Mouse (Mus musculus): ENCODE data around the gene Ctcfl. TPM values are rescaled to one million over a fixed set of nuclear protein-coding genes. Genes with fewer than 3 reads are reported as not detected.
A peak's percentile ranks its signal among the peaks of the same experiment; 100 is the strongest.

Gene Ctcfl
- 0.09 and 0.10 TPM in 2 replicates for polyA plus RNA-seq (2015; fragmentation: Nextera tagmentation; extraction: Ambion mirVana)

GRCm38 (mm10) chr2:173119023-173119944, at the start of gene Ctcfl:
Gene Ctcfl (minus strand): TSS chr2:173119525.
- H3K36me3 ChIP-seq = no peaks in the 10 kb centered on the region
- ATAC-seq (ENCODE audit: low FRiP score) = no peak
- H3K27ac ChIP-seq (replicated peaks) = no peak within 1 kb of the TSS
- no peak within 1 kb of the TSS for H3K4me2 ChIP-seq
- no peaks in the 10 kb centered on the region for H3K4me1 ChIP-seq
- H3K9ac ChIP-seq (replicated peaks) = no peak within 1 kb of the TSS
- no peak within 1 kb of the TSS for H3K4me3 ChIP-seq (replicated peaks)
- no peaks in the 10 kb centered on the region for H3K27me3 ChIP-seq (replicated peaks)
- no peaks in the 10 kb centered on the region for H3K9me3 ChIP-seq (replicated peaks)
- 93% methylated on average over 35 of the region's 35 CpGs for WGBS

- H3K36me3 ChIP-seq = no peaks in the 10 kb centered on the region
- no peaks in the 10 kb centered on the region for H3K9me3 ChIP-seq (replicated peaks)
- WGBS = 13% methylated on average over 5 of the region's 5 CpGs
- H3K4me3 ChIP-seq (replicated peaks) = no peak overlapping the region
- peaks cover 11% of the 10 kb centered on the region; the same call in 1 of the 2 replicates for H3K27me3 ChIP-seq (replicated peaks)
- H3K9ac ChIP-seq (replicated peaks) = no peak overlapping the region
- peaks cover 48% of the 10 kb centered on the region for H3K4me1 ChIP-seq
- no peak for ATAC-seq (ENCODE audit: low FRiP score)
- no peak overlapping the region for H3K4me2 ChIP-seq
- no peak overlapping the region for H3K27ac ChIP-seq (replicated peaks)
Measured at GRCm38 (mm10) chr2:173168411-173168851, 49.1 kb upstream of the Ctcfl start.

DNA sequence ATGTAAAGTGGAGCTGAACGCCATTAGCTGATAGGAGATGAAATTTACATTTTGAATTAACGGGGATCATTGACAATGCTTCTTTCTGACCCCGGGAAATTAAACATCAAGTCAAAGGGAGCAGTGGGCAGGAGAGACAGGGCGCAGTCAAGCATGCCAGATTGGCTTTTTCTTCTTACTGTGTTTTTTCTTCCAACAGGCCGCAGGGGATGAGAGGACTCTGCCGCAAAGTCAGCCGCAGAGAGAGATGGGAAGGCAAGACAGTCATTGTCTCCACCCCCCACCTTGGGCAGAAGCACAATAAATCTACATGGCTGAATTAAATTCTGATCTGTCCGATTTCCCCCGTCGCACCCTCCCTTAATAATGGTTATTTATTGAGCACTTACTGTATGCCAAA, 46.0 kb upstream of the Ctcfl start:
- Histone ChIP-seq H3K4me2 (no peak overlapping the region), H3K27ac (replicated peaks) (no peak overlapping the region), H3K4me1 (peaks cover 21% of the 10 kb centered on the region), H3K36me3 (no peaks in the 10 kb centered on the region), H3K9ac (replicated peaks) (no peak overlapping the region), H3K9me3 (replicated peaks) (no peaks in the 10 kb centered on the region), H3K27me3 (replicated peaks) (peaks cover 12% of the 10 kb centered on the region), H3K4me3 (replicated peaks) (no peak overlapping the region)
- WGBS = 45% methylated on average over 10 of the region's 10 CpGs
- ATAC-seq (ENCODE audit: low FRiP score) = no peak

- 80% methylated on average over 10 of the region's 10 CpGs for WGBS
- no peak for ATAC-seq (ENCODE audit: low FRiP score)
- H3K27me3 ChIP-seq (replicated peaks) = peaks cover 12% of the 10 kb centered on the region
Measured at GRCm38 (mm10) chr2:173164946-173165345, 45.6 kb upstream of the Ctcfl start.

GRCm38 (mm10) chr2:173164358-173164757, 45.0 kb upstream of the Ctcfl start:
- H3K27me3 ChIP-seq (replicated peaks) = peaks cover 12% of the 10 kb centered on the region
- no peaks in the 10 kb centered on the region for H3K36me3 ChIP-seq
- H3K4me1 ChIP-seq = peaks cover 25% of the 10 kb centered on the region
- WGBS = 46% methylated on average over 2 of the region's 2 CpGs
- no peak overlapping the region for H3K4me2 ChIP-seq
- ATAC-seq (ENCODE audit: low FRiP score) = no peak
- no peak overlapping the region for H3K27ac ChIP-seq (replicated peaks)
- no peak overlapping the region for H3K4me3 ChIP-seq (replicated peaks)
- no peak overlapping the region for H3K9ac ChIP-seq (replicated peaks)
- H3K9me3 ChIP-seq (replicated peaks) = no peaks in the 10 kb centered on the region

More at GRCm38 (mm10) chr2:173164946-173165345, 45.6 kb upstream of the Ctcfl start:
- Histone ChIP-seq H3K4me3 (replicated peaks) (no peak overlapping the region), H3K4me1 (peaks cover 21% of the 10 kb centered on the region), H3K9me3 (replicated peaks) (no peaks in the 10 kb centered on the region), H3K27ac (replicated peaks) (no peak overlapping the region), H3K4me2 (no peak overlapping the region), H3K9ac (replicated peaks) (no peak overlapping the region), H3K36me3 (no peaks in the 10 kb centered on the region)

GRCm38 (mm10) chr2:173163380-173163779, 44.1 kb upstream of the Ctcfl start:
- H3K27ac ChIP-seq (replicated peaks) = no peak overlapping the region
- no peak overlapping the region for H3K4me3 ChIP-seq (replicated peaks)
- WGBS = 85% methylated on average over 8 of the region's 8 CpGs
- H3K36me3 ChIP-seq = no peaks in the 10 kb centered on the region
- peaks cover 12% of the 10 kb centered on the region for H3K27me3 ChIP-seq (replicated peaks)
- no peaks in the 10 kb centered on the region for H3K9me3 ChIP-seq (replicated peaks)
- H3K9ac ChIP-seq (replicated peaks) = no peak overlapping the region
- H3K4me1 ChIP-seq = peaks cover 19% of the 10 kb centered on the region
- no peak for ATAC-seq (ENCODE audit: low FRiP score)
- H3K4me2 ChIP-seq = no peak overlapping the region

DNA sequence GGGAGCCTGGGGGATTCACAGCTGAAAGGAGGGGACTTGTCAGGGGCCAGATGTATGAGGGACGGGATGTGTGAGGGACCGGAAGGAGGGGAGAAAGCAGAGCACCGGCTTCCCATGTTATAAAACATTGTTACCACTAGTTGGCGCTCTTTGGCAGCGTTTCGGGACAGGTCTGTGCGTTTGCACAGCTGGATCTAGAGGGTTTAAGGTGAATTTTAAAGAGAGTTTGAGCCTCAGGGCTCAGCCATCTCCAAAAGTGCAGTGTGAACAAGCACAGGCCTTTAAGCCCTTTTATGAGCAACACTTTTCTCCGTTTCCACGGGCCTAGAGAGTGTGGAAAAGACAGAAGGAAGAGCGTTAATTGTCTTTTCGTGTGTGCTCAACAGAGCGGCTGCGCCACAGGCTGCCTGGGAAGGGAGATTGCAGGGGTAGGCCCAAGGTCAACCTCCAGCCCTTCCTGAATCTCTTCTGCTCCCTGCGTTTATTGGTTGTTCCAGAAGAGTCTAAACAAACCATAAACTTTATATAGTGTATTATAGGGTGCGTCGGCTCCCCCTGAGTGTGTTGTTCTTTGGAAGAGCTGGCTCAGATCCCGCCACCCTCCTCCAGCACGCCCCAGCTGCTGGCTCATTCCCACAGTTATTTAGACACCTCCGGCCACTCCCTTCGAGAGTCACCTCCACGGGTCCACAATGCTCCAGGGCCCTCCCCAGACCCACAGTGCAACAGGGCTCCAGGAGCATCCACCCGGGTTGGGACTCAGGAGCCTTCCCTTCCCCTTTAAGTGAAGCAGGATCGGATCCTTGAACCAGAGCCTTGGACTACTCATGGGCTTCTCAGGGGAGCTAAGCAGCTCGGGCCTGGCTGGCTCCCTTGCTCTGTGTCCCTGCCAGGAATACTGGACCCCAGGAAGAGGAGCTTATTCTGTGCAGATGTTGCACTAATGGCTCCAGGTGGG, 40.3 kb upstream of the Ctcfl start:
- H3K4me1 ChIP-seq = peaks cover 12% of the 10 kb centered on the region; the same call in 1 of the 2 replicates
- peaks cover 9% of the 10 kb centered on the region; the same call in 1 of the 2 replicates for H3K27me3 ChIP-seq (replicated peaks)
- H3K4me2 ChIP-seq = peak overlapping the region; percentile 19
- WGBS = 38% methylated on average over 24 of the region's 24 CpGs
- H3K36me3 ChIP-seq = no peaks in the 10 kb centered on the region
- no peaks in the 10 kb centered on the region for H3K9me3 ChIP-seq (replicated peaks)
- no peak overlapping the region for H3K9ac ChIP-seq (replicated peaks)
- H3K27ac ChIP-seq (replicated peaks) = peak overlapping the region; percentile 42; the same call in 1 of the 2 replicates
- no peak overlapping the region for H3K4me3 ChIP-seq (replicated peaks)
- peak; percentile 86; the same call in 1 of the 2 replicates for ATAC-seq (ENCODE audit: low FRiP score)

- peaks cover 6% of the 10 kb centered on the region; the same call in 1 of the 2 replicates for H3K27me3 ChIP-seq (replicated peaks)
- no peak overlapping the region for H3K4me3 ChIP-seq (replicated peaks)
- H3K9me3 ChIP-seq (replicated peaks) = no peaks in the 10 kb centered on the region
- no peak overlapping the region for H3K4me2 ChIP-seq
- peaks cover 12% of the 10 kb centered on the region; the same call in 1 of the 2 replicates for H3K4me1 ChIP-seq
- no peak overlapping the region for H3K9ac ChIP-seq (replicated peaks)
- WGBS = 92% methylated on average over 19 of the region's 19 CpGs
- no peak for ATAC-seq (ENCODE audit: low FRiP score)
- no peaks in the 10 kb centered on the region for H3K36me3 ChIP-seq
- no peak overlapping the region for H3K27ac ChIP-seq (replicated peaks)
Measured at GRCm38 (mm10) chr2:173158390-173159055, 39.2 kb upstream of the Ctcfl start.

DNA sequence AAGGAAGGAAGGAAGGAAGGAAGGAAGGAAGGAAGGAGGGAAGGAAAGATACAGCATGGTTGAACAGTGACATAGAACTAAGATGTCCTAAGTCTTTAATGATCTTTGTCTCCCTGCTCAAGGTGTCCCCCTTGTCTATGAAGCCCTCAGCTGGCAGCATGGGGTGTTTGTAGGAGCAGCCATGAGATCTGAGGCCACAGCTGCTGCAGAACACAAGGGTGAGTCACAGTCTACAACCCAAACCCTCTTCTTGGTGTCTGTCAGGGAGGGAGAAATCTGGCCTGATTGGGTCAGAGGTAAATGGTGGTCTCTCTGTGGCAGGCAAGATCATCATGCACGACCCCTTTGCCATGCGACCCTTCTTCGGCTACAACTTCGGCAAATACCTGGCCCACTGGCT, 38.5 kb upstream of the Ctcfl start:
- Histone ChIP-seq H3K4me1 (peaks cover 12% of the 10 kb centered on the region; the same call in 1 of the 2 replicates), H3K27ac (replicated peaks) (no peak overlapping the region), H3K9me3 (replicated peaks) (no peaks in the 10 kb centered on the region), H3K4me2 (no peak overlapping the region), H3K9ac (replicated peaks) (no peak overlapping the region), H3K27me3 (replicated peaks) (peaks cover 6% of the 10 kb centered on the region; the same call in 1 of the 2 replicates), H3K4me3 (replicated peaks) (no peak overlapping the region), H3K36me3 (no peaks in the 10 kb centered on the region)
- WGBS = 98% methylated on average over 4 of the region's 4 CpGs
- no peak for ATAC-seq (ENCODE audit: low FRiP score)

DNA sequence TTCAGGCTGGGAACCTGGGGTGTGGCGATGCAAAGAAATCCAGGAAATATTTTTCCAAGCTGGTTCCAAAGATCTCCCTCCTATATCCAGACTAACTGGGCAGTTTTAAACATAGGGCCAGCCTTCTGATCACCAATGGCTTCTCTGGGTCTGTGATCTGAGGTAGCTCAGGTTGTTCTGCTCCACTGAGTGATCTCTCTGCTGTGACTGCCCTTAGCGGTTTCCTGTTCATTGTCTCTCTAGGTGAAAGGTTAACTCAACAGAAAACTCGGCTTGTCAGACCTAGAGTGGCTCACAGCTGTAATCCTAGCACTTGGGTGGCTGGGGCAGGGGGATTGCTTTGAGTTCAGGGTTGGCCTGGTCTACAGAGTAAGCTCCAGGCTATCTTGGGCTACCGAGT, 38.1 kb upstream of the Ctcfl start:
- Histone ChIP-seq H3K4me3 (replicated peaks) (no peak overlapping the region), H3K9me3 (replicated peaks) (no peaks in the 10 kb centered on the region), H3K9ac (replicated peaks) (no peak overlapping the region), H3K27me3 (replicated peaks) (peaks cover 5% of the 10 kb centered on the region; the same call in 1 of the 2 replicates), H3K4me1 (peaks cover 12% of the 10 kb centered on the region; the same call in 1 of the 2 replicates), H3K4me2 (no peak overlapping the region), H3K27ac (replicated peaks) (no peak overlapping the region), H3K36me3 (no peaks in the 10 kb centered on the region)
- 65% methylated on average over 4 of the region's 4 CpGs for WGBS
- no peak for ATAC-seq (ENCODE audit: low FRiP score)

DNA sequence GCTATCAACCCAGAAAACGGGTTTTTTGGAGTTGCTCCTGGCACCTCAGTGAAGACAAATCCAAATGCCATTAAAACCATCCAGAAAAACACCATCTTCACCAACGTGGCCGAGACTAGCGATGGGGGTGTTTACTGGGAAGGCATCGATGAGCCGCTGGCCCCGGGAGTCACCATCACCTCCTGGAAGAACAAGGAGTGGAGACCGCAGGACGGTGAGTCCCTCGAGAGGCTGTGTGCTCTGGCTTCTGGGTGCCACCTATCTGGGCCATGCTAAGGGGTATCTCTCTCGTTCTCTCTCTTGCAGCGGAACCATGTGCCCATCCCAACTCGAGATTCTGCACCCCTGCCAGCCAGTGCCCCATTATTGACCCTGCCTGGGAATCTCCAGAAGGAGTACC, 37.6 kb upstream of the Ctcfl start:
- no peak for ATAC-seq (ENCODE audit: low FRiP score)

More for the DNA sequence above, 37.6 kb upstream of the Ctcfl start:
- WGBS = 88% methylated on average over 13 of the region's 13 CpGs
- Histone ChIP-seq H3K4me1 (peaks cover 10% of the 10 kb centered on the region; the same call in 1 of the 2 replicates), H3K27ac (replicated peaks) (no peak overlapping the region), H3K4me3 (replicated peaks) (no peak overlapping the region), H3K27me3 (replicated peaks) (0 out of 2 replicates have a peak, but pooled peaks cover 3% of the 10 kb centered on the region), H3K36me3 (no peaks in the 10 kb centered on the region), H3K9ac (replicated peaks) (no peak overlapping the region), H3K4me2 (no peak overlapping the region), H3K9me3 (replicated peaks) (no peaks in the 10 kb centered on the region)

Measured in neural tube, embryonic 15.5 days (tissue).